Mouse (Mus musculus) stomach, adult 2 months (tissue): Measurements from ENCODE around the gene Olfr742. TPM values are rescaled to one million over a fixed set of nuclear protein-coding genes. Genes with fewer than 3 reads are reported as not detected.

Experiments
- polyA plus RNA-seq: library from polyadenylated mRNA; depleted of rRNA; stranded (reverse); fragments of >200 nt; gene quantifications from 2 replicates; pipeline ENCODE4 v1.2.3, GENCODE M21; 2012; rRNA removed

Olfr742 gene
- not detected in 2 replicates for polyA plus RNA-seq

GRCm38 (mm10) chr14:50503300-50503699 lies at the start of gene Olfr742:
Gene Olfr742, plus strand, starts transcription at chr14:50503600.

GRCm38 (mm10) chr14:50472438-50472837 lies 31.0 kb upstream of the Olfr742 start, which contains the start of gene Olfr741:
Gene Olfr741, plus strand, starts transcription at chr14:50472738.

GRCm38 (mm10) chr14:50521539-50521938 lies 18.1 kb downstream of the Olfr742 start, which contains the start of gene Olfr743:
Gene Olfr743, plus strand, starts transcription at chr14:50521839.

Other genes with a start within 250 kb of the Olfr742 start
- not detected in 2 replicates for gene Olfr732, start 219.4 kb upstream of the Olfr742 start, polyA plus RNA-seq
- not detected in 2 replicates for gene Olfr733, start 202.1 kb upstream of the Olfr742 start, polyA plus RNA-seq
- gene Olfr734, start 176.8 kb upstream of the Olfr742 start, polyA plus RNA-seq = not detected in 2 replicates
- gene Olfr735, start 154.7 kb upstream of the Olfr742 start, polyA plus RNA-seq = not detected in 2 replicates
- 0.02 TPM in 2 replicates for gene Tlr11, start 145.7 kb upstream of the Olfr742 start, polyA plus RNA-seq
- gene Olfr736, start 122.4 kb upstream of the Olfr742 start, polyA plus RNA-seq = not detected in 2 replicates
- gene Olfr738, start 96.0 kb upstream of the Olfr742 start, polyA plus RNA-seq = not detected in 2 replicates
- not detected in 2 replicates for gene Olfr739, start 85.0 kb upstream of the Olfr742 start, polyA plus RNA-seq
- gene Olfr740, start 58.1 kb upstream of the Olfr742 start, polyA plus RNA-seq = not detected in 2 replicates
- not detected in 2 replicates for gene Olfr741, start 30.9 kb upstream of the Olfr742 start, polyA plus RNA-seq
- not detected in 2 replicates for gene Olfr743, start 18.2 kb downstream of the Olfr742 start, polyA plus RNA-seq
- gene Olfr744, start 111.3 kb downstream of the Olfr742 start, polyA plus RNA-seq = not detected in 2 replicates
- not detected in 2 replicates for gene Olfr745, start 135.8 kb downstream of the Olfr742 start, polyA plus RNA-seq
- not detected in 2 replicates for gene Olfr746, start 143.5 kb downstream of the Olfr742 start, polyA plus RNA-seq
- gene Olfr747, start 189.6 kb downstream of the Olfr742 start, polyA plus RNA-seq = not detected in 2 replicates
- gene Olfr748, start 203.8 kb downstream of the Olfr742 start, polyA plus RNA-seq = not detected in 2 replicates
- not detected in 2 replicates for gene Olfr749, start 241.5 kb downstream of the Olfr742 start, polyA plus RNA-seq